Mouse (Mus musculus): ENCODE data around the gene Git1. TPM values are rescaled to one million over a fixed set of nuclear protein-coding genes. Genes with fewer than 3 reads are reported as not detected.
"Not testable (repeated sequence)": the region's sequence is repeated elsewhere in the genome, so short reads cannot be mapped to it uniquely, and the experiment has no call there.

Git1 gene
- polyA plus RNA-seq, 1 experiment: 36.2 TPM

DNA sequence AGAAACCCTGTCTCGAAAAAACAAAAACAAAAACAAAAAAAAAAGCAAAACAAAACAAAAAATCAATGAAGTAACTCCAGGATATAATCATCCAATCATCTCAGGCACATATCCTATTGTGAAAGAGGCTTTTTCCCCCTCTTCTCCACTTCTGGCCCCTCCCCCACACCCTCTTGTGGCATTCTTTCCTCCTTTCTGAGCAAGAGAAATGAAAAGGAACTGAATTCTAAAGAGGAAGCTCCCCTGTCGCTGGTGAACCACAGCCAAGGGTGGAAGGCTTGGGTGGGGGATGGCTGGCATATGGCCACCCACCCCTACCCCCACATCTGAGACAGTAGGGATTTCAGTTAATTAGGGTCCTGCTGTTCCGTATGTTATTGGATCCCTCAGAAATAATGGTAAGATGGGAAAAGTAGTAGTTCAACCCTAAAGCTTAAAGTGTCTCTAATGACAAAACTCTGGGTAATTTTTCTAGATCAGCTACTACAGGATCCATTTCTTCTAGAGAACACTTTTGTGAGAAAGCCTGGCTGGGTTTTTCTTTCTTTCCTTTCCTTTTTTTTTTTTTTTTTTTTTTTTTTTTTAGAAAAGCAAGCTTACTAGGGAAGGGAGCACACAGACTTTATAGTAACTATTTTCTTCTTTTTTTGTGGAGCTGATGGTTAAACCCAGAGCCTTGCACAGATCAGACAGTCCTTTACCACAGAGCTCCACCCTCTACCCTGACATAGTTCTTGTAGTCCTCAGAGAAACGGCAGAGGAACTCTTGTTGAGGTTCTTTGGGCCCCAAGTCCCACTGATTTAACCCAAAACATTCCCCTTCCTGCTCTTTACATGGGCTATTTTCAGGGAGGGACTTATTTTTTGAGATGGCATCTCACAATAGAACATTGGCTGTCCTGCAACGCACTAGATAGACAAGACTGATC is 27.5 kb downstream of the Git1 start:
- Histone ChIP-seq H3K4me3 (ENCODE audit: extremely low read depth, insufficient read depth, insufficient read length) (no peak overlapping the region), H3K4me1 (ENCODE audit: control insufficient read depth, insufficient read depth, insufficient read length) (peaks cover 26% of the 10 kb centered on the region; the same call in 1 of the 2 replicates), H3K27ac (ENCODE audit: insufficient read depth, low read length) (0 out of 2 replicates have a peak overlapping the region, but pooled peaks have one; percentile 12), H3K36me3 (ENCODE audit: control insufficient read depth, insufficient read depth, low read length) (no peaks in the 10 kb centered on the region), H3K27me3 (ENCODE audit: control insufficient read depth, insufficient read depth, low read length) (peaks cover 2% of the 10 kb centered on the region; the same call in 1 of the 2 replicates)
- WGBS: 24% methylated on average over 5 of the region's 5 CpGs
- peak in 1 of 2 experiments; percentile 47 for DNase-seq (ENCODE audit: low read depth in 1 of 2, low spot score in 2 of 2)
- TF ChIP-seq POLR2A (IDR thresholded peaks at IDR 0.05; ENCODE audit: low read depth, low read length): no peak
- no peak for TF ChIP-seq CTCF (IDR thresholded peaks at IDR 0.05; ENCODE audit: extremely low read depth, insufficient read depth, insufficient read length, insufficient replicate concordance)

DNA sequence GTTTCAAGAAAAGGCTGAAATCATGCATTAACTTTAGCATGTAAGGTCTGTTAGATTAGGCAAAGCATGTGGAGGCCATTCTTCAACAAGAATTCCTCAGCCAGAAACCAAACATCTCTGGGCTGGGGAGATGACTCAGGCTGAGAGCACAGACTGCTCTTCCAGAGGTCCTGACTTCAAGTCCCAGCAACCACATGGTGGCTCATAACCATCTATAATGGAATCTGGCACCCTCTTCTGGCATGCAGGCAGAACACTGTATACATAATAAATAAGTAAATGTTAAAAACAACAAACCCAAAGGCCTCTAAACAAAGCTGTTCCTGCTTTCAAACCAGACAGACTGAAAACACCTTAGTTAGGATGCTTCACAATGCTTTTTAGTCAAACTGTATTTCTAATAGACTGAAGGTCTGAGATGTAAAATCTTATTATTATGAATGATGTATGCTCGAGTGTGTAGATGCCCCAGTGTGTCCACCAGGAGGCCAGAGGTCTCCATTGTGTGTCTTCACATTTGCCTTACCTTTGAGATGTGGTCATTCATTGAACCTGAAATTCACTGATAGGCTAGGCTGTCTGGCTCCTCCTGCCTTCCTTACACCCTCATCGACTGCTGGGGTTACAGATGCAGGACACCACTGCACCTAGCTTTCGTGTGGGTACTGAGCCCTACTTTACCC is 32.6 kb downstream of the Git1 start:
- H3K36me3 ChIP-seq (ENCODE audit: control insufficient read depth, insufficient read depth, low read length): no peaks in the 10 kb centered on the region
- no peak overlapping the region for H3K4me3 ChIP-seq (ENCODE audit: extremely low read depth, insufficient read depth, insufficient read length)
- H3K27ac ChIP-seq (ENCODE audit: insufficient read depth, low read length): no peak overlapping the region
- no peaks in the 10 kb centered on the region for H3K27me3 ChIP-seq (ENCODE audit: control insufficient read depth, insufficient read depth, low read length)
- DNase-seq (ENCODE audit: low read depth in 1 of 2, low spot score in 2 of 2): no peak
- TF ChIP-seq POLR2A (IDR thresholded peaks at IDR 0.05; ENCODE audit: low read depth, low read length): no peak
- H3K4me1 ChIP-seq (ENCODE audit: control insufficient read depth, insufficient read depth, insufficient read length): no peaks in the 10 kb centered on the region
- 88% methylated on average over 3 of the region's 3 CpGs for WGBS

- DNase-seq (ENCODE audit: low read depth in 1 of 2, low spot score in 2 of 2); H3K27ac ChIP-seq (ENCODE audit: insufficient read depth, low read length); H3K4me1 ChIP-seq (ENCODE audit: control insufficient read depth, insufficient read depth, insufficient read length); H3K4me3 ChIP-seq (ENCODE audit: extremely low read depth, insufficient read depth, insufficient read length); H3K27me3 ChIP-seq (ENCODE audit: control insufficient read depth, insufficient read depth, low read length); H3K36me3 ChIP-seq (ENCODE audit: control insufficient read depth, insufficient read depth, low read length): not testable (repeated sequence)
- WGBS: 95% methylated on average over 3 of the region's 3 CpGs
These were observed 35.1 kb downstream of the Git1 start for GRCm38 (mm10) chr11:77528420-77528819.

DNA sequence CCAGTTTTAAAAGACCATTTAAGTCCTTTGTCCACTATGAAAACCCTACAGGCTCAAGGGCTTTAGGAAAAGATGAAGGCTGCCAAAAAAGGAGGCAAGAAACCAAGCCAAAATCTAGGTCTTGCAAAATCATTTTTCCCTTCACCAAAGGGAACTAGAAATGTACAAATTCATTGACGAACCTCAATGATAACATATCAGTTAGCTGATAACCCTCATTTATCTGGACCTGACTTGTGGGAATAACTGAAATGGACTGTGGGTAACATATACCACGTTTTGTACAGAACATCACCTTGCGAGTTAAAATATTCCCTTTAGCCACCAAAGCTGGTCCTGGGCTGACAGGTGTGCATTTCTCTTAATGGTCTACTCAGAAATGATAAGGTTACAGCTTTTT is 36.3 kb downstream of the Git1 start:
- TF ChIP-seq POLR2A (IDR thresholded peaks at IDR 0.05; ENCODE audit: low read depth, low read length) (no peak), CTCF (IDR thresholded peaks at IDR 0.05; ENCODE audit: extremely low read depth, insufficient read depth, insufficient read length, insufficient replicate concordance) (no peak)
- Histone ChIP-seq H3K4me3 (ENCODE audit: extremely low read depth, insufficient read depth, insufficient read length) (no peak overlapping the region), H3K27me3 (ENCODE audit: control insufficient read depth, insufficient read depth, low read length) (no peaks in the 10 kb centered on the region), H3K36me3 (ENCODE audit: control insufficient read depth, insufficient read depth, low read length) (peaks cover 2% of the 10 kb centered on the region), H3K27ac (ENCODE audit: insufficient read depth, low read length) (no peak overlapping the region), H3K4me1 (ENCODE audit: control insufficient read depth, insufficient read depth, insufficient read length) (no peaks in the 10 kb centered on the region)
- DNase-seq (ENCODE audit: low read depth in 1 of 2, low spot score in 2 of 2): no peak
- WGBS: 80% methylated on average over 3 of the region's 3 CpGs

DNA sequence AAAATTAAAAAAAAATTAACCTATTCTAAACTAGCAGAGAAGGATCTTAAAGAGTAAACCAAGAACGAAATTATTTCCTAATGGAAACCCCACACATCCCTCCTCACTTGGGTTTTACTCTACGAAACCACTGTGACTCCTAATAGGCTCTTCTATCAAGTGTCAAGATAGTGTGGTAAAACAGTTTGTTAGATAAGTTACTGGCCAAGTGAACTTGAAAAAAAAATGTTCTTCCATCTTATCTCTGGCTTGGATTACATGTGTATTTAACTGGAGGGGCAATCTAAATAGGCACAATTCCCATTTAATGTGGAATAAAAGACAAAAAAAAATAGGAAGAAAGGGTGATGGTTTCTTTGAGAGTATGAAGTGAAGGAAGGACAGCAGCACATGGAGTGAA is 37.5 kb downstream of the Git1 start:
- Histone ChIP-seq H3K4me3 (ENCODE audit: extremely low read depth, insufficient read depth, insufficient read length) (no peak overlapping the region), H3K27me3 (ENCODE audit: control insufficient read depth, insufficient read depth, low read length) (no peaks in the 10 kb centered on the region), H3K27ac (ENCODE audit: insufficient read depth, low read length) (no peak overlapping the region), H3K36me3 (ENCODE audit: control insufficient read depth, insufficient read depth, low read length) (peaks cover 2% of the 10 kb centered on the region), H3K4me1 (ENCODE audit: control insufficient read depth, insufficient read depth, insufficient read length) (no peaks in the 10 kb centered on the region)
- 79% methylated on average over 2 of the region's 2 CpGs for WGBS
- no peak for TF ChIP-seq POLR2A (IDR thresholded peaks at IDR 0.05; ENCODE audit: low read depth, low read length)
- no peak for TF ChIP-seq CTCF (IDR thresholded peaks at IDR 0.05; ENCODE audit: extremely low read depth, insufficient read depth, insufficient read length, insufficient replicate concordance)
- DNase-seq (ENCODE audit: low read depth in 1 of 2, low spot score in 2 of 2): no peak

DNA sequence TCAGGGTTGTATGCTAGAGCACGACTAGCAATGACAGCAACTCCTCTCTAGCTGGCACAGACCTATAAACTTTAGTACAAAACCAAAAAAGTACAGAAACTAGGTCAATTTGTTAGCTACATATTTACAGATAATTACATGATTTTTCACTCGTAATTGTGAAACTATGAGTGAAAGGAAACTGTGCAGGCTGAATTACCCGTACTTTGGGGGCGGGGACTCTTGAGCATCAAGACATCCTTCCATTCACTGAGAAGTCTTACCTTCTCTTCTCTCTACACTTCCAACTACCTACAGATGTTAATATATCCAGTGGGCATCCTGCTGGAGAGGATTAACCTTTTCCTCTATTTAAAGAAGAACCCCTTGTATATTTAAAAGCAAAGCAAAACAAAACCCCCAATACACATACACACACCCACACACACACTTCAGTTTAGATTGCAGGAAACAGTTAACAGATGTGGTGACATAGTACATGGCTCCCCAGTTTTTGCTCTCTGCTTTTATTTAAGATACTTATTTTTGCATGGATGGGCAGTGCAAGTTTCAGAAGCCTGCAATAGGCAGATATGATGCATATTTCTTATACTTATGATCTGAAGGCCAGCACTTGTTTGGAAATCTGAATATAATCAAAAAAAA is 39.0 kb downstream of the Git1 start:
- Histone ChIP-seq H3K27me3 (ENCODE audit: control insufficient read depth, insufficient read depth, low read length) (no peaks in the 10 kb centered on the region), H3K36me3 (ENCODE audit: control insufficient read depth, insufficient read depth, low read length) (peaks cover 2% of the 10 kb centered on the region), H3K4me3 (ENCODE audit: extremely low read depth, insufficient read depth, insufficient read length) (no peak overlapping the region), H3K27ac (ENCODE audit: insufficient read depth, low read length) (no peak overlapping the region), H3K4me1 (ENCODE audit: control insufficient read depth, insufficient read depth, insufficient read length) (no peaks in the 10 kb centered on the region)
- TF ChIP-seq POLR2A (IDR thresholded peaks at IDR 0.05; ENCODE audit: low read depth, low read length) (no peak), CTCF (IDR thresholded peaks at IDR 0.05; ENCODE audit: extremely low read depth, insufficient read depth, insufficient read length, insufficient replicate concordance) (no peak)
- DNase-seq (ENCODE audit: low read depth in 1 of 2, low spot score in 2 of 2): no peak
- 72% methylated on average over 4 of the region's 4 CpGs for WGBS
